Mouse (Mus musculus) limb, embryonic 10.5 days (tissue): ENCODE data around the gene Paqr6. TPM values are rescaled to one million over a fixed set of nuclear protein-coding genes. Genes with fewer than 3 reads are reported as not detected.

Source experiments
- DNase-seq: peaks from one replicate; pipeline ENCODE4 v3.0.0-alpha.2; 2017; ENCODE audit warnings: low spot score
- H3K27ac ChIP-seq: fragments of 300-500 bp; sonication (generic); 2 replicates; pipeline ENCODE4 v1.5.1; 2016; ENCODE audit warnings: mild to moderate bottlenecking
- H3K27me3 ChIP-seq: fragments of 300-500 bp; sonication (generic); 2 replicates; pipeline ENCODE4 v1.6.1; 2016; ENCODE audit warnings: low read depth, mild to moderate bottlenecking; ENCODE audit not compliant: poor library complexity, severe bottlenecking
- H3K36me3 ChIP-seq: fragments of 300-500 bp; sonication (generic); 2 replicates; pipeline ENCODE4 v1.6.1; 2016; ENCODE audit warnings: mild to moderate bottlenecking, moderate library complexity
- H3K4me1 ChIP-seq: fragments of 300-500 bp; sonication (generic); 2 replicates; pipeline ENCODE4 v1.6.1; 2016
- H3K4me3 ChIP-seq: fragments of 300-500 bp; sonication (generic); 2 replicates; pipeline ENCODE4 v1.5.1; 2016; ENCODE audit warnings: mild to moderate bottlenecking, moderate library complexity
- H3K9me3 ChIP-seq: fragments of 300-500 bp; sonication (generic); replicated peaks from 2 replicates; pipeline ENCODE4 v1.6.1; 2016; ENCODE audit warnings: mild to moderate bottlenecking
- WGBS: fragments of 180-500 bp; shearing (Covaris S2); methylation state at CpG from one replicate; pipeline ENCODE4 v1.1.7; 2016; 5-methylcytosine and 5-hydroxymethylcytosine counted together
- polyA plus RNA-seq: library from polyadenylated mRNA; unstranded; fragments of >200 nt; fragmentation: Nextera tagmentation; extraction: Ambion mirVana; gene quantifications from 2 replicates; pipeline ENCODE4 v1.2.1, GENCODE M21; 2016

Paqr6 gene
- 0.83 and 1.6 TPM in 2 replicates for polyA plus RNA-seq

DNA sequence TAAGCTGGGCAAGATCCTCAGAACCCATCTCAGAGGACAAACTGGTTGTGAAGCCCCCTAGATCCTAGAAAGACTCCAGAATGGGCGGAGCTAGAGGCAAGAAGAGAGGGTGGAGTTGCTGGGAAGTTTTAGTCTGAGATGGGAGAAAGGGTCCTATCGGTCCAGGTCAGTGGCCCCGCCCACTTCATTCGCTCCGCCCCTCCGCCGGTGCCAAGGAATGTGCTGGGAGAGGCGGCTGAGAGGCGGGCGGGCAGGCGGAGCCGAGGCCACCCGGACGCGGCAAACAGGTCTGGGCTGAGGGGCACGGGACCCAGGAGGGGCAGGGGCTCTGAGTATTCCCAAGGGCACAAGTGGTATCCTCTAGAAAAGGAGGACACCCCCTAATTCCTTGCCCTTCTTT lies at the start of gene Paqr6:
TSS of gene Paqr6 (plus strand) at position 248 of the 400 bp plus-strand sequence.
- peak within 1 kb of the TSS; percentile 39 for H3K27ac ChIP-seq
- H3K4me1 ChIP-seq: peaks cover 30% of the 10 kb centered on the region
- WGBS: 0% methylated on average over 16 of the region's 16 CpGs
- peaks cover 41% of the 10 kb centered on the region for H3K36me3 ChIP-seq
- H3K27me3 ChIP-seq: peaks cover 47% of the 10 kb centered on the region
- peak within 1 kb of the TSS; percentile 32 for H3K4me3 ChIP-seq
- H3K9me3 ChIP-seq: no peaks in the 10 kb centered on the region
- DNase-seq: peak; percentile 69

DNA sequence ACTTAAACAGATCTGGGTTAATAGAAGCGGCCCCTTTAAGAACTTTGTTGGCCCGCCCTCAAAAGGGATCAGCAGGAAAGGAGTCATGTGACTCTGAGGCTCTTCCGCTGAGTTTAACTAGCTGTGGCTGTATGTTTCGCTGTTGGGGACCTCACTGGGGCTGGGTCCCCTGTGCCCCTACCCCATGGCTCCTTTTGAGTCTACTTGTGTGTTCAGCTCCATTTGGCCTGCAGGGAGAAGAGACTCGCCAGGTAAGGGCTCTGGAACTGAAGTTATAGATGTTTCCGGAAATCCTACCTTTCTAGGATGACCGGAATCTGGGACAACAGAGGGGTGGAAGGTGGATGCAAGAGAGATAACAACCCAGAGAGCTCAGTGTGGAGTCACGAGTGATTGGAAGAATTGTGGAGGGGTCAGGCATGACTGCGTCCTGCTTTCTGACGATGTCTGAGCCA lies 39.4 kb upstream of the Paqr6 start, which contains the start of gene Glmp:
TSS of gene Glmp (plus strand) at position 73 of the 455 bp plus-strand sequence.
- WGBS: 4% methylated on average over 10 of the region's 10 CpGs
- no peaks in the 10 kb centered on the region for H3K9me3 ChIP-seq
- DNase-seq: peak; percentile 68
- H3K4me3 ChIP-seq: peak within 1 kb of the TSS; percentile 78
- H3K4me1 ChIP-seq: peaks cover 12% of the 10 kb centered on the region
- H3K36me3 ChIP-seq: peaks cover 83% of the 10 kb centered on the region
- peak within 1 kb of the TSS; percentile 80; the same call in 1 of the 2 replicates for H3K27ac ChIP-seq
- no peaks in the 10 kb centered on the region for H3K27me3 ChIP-seq

DNA sequence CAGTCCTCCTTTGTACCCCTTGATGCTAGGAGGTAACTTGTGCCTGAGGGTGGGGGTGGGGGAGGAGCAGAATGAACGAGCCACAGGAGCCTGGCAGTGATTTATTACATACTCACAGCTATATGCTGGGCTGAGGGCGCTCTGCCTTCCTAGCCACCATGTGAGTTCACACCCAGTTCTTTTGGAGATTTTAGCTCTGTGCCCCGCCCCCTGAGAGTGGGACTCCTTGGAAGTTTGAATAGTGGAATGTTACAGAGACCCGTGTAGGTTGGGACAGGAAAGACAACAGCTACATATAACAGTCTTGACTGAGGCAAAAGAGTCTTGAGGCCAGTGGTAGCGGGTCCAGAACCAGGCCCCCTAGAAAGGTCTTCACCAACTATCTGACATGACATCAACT lies 35.4 kb upstream of the Paqr6 start:
- H3K36me3 ChIP-seq: peaks cover 53% of the 10 kb centered on the region
- H3K9me3 ChIP-seq: no peaks in the 10 kb centered on the region
- peaks cover 15% of the 10 kb centered on the region for H3K4me1 ChIP-seq
- H3K4me3 ChIP-seq: no peak overlapping the region
- no peak for DNase-seq
- H3K27me3 ChIP-seq: no peaks in the 10 kb centered on the region
- H3K27ac ChIP-seq: no peak overlapping the region
- 54% methylated on average over 5 of the region's 5 CpGs for WGBS

DNA sequence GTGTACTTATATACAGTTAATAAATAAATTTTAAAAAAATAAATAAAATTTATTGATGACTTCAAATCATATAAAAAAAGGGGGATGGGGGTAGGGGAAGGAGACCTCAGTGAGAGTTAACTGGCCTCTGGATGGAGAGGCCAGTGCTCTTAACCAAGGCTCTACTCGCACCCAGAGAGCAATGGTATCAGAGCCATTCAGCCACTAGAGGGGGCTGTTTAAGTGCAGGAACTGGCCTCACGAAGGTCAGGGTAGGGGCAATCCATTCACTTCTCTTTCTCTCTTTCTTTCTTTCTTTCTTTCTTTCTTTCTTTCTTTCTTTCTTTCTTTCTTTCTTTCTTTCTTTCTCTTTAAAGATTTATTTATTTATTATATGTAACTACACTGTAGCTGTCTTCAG lies 33.1 kb upstream of the Paqr6 start:
- Histone ChIP-seq H3K4me1 (peaks cover 19% of the 10 kb centered on the region), H3K9me3 (no peaks in the 10 kb centered on the region), H3K27me3 (no peaks in the 10 kb centered on the region), H3K4me3 (no peak overlapping the region), H3K36me3 (peaks cover 47% of the 10 kb centered on the region), H3K27ac (no peak overlapping the region)
- 43% methylated on average over 2 of the region's 2 CpGs for WGBS
- DNase-seq: no peak

DNA sequence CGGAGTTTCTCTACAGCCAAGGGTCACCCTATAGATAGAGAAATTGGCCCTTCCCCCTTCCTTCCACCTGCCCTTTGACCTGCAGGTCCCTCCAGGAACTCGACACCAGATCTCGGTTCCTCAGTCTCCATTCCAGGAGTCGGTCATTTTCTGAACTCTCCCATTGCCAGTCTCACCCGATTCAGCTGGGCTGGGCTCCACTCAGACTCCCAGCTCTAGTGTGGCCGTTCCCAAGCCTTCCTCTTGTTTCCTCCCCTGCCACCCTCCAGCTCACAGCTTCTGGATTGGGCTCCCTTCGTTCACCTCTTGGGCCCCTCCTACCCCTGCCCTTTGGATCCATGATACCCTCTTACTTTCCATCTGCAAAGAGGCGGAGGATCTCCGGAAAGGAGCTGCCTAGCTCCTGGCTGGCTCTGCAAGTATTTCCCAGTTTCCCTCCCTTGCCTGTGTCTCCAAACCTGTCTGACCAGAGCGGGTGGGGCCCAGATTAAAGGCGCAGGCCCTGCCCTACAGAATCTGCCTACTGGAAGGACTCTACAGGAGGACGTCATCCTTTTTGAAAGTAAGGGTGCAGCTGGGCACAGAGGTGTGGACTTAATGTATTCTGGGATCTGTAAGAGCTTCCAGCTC lies 30.2 kb upstream of the Paqr6 start:
- Histone ChIP-seq H3K27ac (no peak overlapping the region), H3K36me3 (peaks cover 37% of the 10 kb centered on the region), H3K4me3 (peak overlapping the region; percentile 1; the same call in 1 of the 2 replicates), H3K27me3 (no peaks in the 10 kb centered on the region), H3K4me1 (peaks cover 32% of the 10 kb centered on the region), H3K9me3 (no peaks in the 10 kb centered on the region)
- DNase-seq: no peak
- WGBS: 47% methylated on average over 12 of the region's 12 CpGs

DNA sequence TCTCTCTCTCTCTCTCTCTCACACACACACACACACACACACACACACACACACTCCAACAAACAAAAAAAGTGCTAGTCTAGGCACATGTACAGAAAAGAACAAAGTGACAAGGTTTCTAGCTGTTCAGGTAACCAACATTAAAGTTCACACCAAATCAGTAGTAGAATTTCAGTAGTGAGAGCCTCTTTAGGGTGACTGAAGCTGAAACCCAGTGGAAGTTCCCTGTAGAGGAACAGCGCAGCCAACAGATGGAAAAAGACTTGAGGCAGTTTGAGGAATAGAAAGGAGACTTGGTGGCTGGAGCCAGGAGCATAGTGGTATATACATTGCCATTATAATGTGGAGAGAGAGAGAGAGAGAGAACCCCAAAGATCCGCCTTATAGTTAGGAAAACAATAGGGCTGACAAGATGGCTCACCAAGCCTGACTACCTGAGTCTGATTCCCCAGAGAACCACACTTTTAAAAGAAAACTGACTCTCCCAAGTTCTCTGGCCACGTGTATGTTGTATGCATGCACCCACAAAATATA lies 29.4 kb upstream of the Paqr6 start:
- Histone ChIP-seq H3K27ac (peak overlapping the region; percentile 96), H3K4me1 (peaks cover 32% of the 10 kb centered on the region), H3K27me3 (no peaks in the 10 kb centered on the region), H3K9me3 (no peaks in the 10 kb centered on the region), H3K36me3 (peaks cover 29% of the 10 kb centered on the region), H3K4me3 (peak overlapping the region; percentile 79)
- WGBS: 43% methylated on average over 3 of the region's 3 CpGs
- DNase-seq: no peak

DNA sequence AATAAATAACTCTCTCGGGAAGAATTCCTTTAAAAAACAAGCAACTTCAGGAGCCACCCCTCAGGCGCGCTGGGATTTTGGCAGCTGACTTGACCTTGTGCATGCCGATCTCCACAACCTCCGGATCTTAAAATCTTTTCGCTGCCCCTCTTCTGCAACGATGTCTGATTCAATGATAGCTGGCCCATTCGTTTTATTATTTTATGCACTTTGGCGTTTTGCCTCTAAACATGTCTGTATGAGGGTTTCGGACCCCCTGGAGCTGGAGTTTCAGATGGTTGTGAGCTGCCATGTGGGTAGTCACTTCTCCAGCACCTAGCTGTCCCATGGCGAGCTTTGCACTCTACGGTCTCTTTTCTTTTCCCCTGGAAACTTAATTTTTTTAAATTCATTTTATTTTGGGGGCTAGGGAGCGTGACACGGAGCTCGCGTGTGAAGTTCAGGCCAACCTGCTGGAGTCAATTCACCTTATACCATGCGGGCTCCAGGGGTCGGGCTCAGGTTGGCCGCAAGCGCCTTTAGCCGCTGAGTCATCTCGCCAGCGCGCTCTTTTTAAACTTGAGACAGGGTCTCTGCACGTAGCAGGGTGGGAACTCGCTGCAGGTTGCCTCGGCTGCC lies 28.8 kb upstream of the Paqr6 start:
- DNase-seq: peak; percentile 39
- peaks cover 32% of the 10 kb centered on the region for H3K4me1 ChIP-seq
- H3K27me3 ChIP-seq: no peaks in the 10 kb centered on the region
- H3K4me3 ChIP-seq: peak overlapping the region; percentile 79
- 1% methylated on average over 27 of the region's 27 CpGs for WGBS
- no peaks in the 10 kb centered on the region for H3K9me3 ChIP-seq
- H3K27ac ChIP-seq: peak overlapping the region; percentile 96
- peaks cover 30% of the 10 kb centered on the region for H3K36me3 ChIP-seq

DNA sequence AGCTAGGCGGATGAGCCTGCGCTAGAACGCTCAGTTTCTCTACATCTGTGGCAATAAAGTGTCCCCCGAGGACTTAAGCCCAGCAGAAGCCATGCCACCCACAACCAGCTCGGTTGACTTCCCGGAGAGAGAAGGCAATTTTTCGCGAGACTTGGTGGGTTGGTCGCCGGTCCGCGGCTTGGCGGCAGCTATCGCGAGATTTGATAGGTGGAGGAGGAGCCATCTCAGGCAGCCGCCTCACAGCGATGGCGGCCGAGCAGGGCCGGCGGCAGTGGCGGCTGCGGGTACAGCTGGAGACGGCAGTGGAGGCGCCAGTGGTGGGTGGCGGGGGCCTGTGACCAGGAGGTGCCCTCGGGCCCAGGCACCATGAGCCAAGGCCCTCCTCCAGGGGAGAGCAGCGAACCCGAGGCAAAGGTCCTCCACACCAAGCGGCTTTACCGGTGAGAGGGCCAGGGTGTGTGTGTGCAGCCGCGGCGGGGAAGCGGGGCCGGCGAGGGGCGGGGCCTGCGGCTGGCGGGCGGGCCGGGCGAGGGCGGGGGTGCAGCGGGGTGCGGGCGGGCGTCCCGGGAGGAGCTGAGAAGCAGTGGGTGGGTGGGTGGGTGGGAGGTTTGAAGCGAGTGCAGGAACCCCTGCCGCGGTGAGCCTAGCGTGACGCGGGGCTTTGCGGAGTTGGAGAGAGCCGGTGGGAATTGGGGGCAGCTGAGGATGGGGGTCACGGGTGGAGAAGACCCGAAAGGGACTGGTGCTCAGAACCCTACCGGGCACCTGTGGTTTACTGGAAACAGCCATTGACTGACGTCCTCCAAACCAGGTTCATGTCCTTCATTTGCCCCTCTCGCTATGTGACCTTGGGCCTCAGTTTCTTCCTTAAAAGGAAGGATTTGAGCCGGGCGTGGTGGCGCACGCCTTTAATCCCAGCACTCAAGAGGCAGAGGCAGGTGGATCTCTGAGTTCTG lies 28.0 kb upstream of the Paqr6 start, which contains the start of the genes Tmem79 and Smg5:
TSS of gene Tmem79 (minus strand) at position 91 of the 956 bp plus-strand sequence.
TSS of gene Smg5 (plus strand) at position 203 of the 956 bp plus-strand sequence.
- peak within 1 kb of the TSS; percentile 79 for H3K4me3 ChIP-seq
- H3K27ac ChIP-seq: peak within 1 kb of the TSS; percentile 96
- H3K27me3 ChIP-seq: no peaks in the 10 kb centered on the region
- peak; percentile 96 for DNase-seq
- peaks cover 32% of the 10 kb centered on the region for H3K4me1 ChIP-seq
- H3K9me3 ChIP-seq: no peaks in the 10 kb centered on the region
- 3% methylated on average over 64 of the region's 66 CpGs for WGBS
- peaks cover 38% of the 10 kb centered on the region for H3K36me3 ChIP-seq

DNA sequence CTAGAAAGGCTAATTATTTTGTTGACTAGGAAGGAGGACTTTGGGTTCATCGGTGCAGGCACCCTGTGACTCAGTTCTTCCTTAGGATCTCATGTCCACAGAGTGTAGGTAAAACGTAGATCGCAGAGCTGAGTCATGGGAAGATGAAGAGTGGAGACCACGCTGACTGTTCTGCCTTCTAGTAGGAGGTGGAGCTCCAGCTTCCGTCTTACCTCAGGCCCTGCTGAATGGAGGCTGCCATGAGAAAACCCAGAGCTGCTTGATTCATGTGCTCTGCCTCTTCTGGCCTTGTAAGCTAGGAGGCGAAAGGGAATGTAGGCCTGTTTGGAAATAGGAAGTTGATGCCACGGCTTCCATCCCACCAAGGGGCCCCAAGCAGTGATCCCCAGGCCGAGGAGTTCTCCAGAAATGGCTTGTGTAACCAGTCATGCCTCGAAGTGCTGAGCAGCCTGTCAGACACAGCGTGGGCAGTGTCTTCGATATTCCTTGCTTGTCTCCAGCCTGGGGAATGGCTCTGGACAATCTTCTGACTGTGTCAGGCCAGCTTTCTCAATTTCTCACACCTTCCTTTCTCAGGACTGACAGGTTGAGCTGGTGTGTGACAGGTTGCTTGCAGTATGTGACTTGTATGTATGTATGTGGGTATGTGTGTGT lies 26.9 kb upstream of the Paqr6 start:
- H3K4me1 ChIP-seq: peaks cover 32% of the 10 kb centered on the region
- H3K4me3 ChIP-seq: peak overlapping the region; percentile 79
- H3K9me3 ChIP-seq: no peaks in the 10 kb centered on the region
- H3K36me3 ChIP-seq: peaks cover 47% of the 10 kb centered on the region
- no peak for DNase-seq
- H3K27me3 ChIP-seq: no peaks in the 10 kb centered on the region
- 0 out of 2 replicates have a peak overlapping the region, but pooled peaks have one; percentile 30 for H3K27ac ChIP-seq
- 84% methylated on average over 11 of the region's 11 CpGs for WGBS

DNA sequence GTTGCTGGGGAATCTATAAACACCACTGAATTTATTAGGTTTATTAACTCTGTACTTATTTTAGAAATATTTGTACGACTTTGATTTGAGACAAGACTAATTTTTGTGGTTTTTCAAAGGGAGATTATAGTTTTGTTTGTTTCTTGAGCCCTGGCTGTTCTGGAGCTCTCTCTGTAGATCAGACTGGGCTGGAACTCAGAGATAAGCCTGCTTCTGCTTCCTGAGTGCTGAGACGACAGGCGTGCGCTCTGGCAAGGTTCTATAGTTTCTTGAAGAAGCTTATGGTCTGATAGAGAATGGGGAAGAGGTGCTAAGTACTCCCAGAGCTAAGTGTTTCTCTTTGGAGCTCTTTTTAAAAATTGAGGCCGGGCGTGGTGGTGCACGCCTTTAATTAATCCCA lies 26.1 kb upstream of the Paqr6 start:
- no peak for DNase-seq
- Histone ChIP-seq H3K36me3 (peaks cover 48% of the 10 kb centered on the region), H3K4me3 (no peak overlapping the region), H3K27me3 (no peaks in the 10 kb centered on the region), H3K27ac (no peak overlapping the region), H3K4me1 (peaks cover 32% of the 10 kb centered on the region), H3K9me3 (no peaks in the 10 kb centered on the region)
- 96% methylated on average over 7 of the region's 7 CpGs for WGBS

DNA sequence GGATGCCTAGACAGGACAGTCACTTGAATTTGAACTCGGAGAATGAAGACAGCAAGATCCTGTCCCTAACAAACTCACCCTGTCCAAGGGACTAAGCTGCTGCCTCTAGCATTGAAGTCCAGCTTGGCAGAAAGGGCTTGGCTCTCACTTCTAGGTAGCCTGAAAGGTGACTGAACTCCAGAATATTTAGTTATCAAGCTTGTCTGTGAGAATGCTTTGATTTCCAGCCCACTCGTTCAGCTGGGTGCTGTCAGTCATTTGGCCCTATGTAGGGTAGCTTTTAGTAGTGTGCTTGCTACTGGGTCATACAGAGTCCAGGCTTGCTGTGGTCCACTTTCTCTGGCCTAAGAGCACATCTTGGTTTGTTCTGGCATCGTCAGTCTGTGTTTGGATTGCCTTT lies 25.4 kb upstream of the Paqr6 start:
- whole genome bisulfite sequencing: 83% methylated on average over 3 of the region's 3 CpGs
- peaks cover 55% of the 10 kb centered on the region for H3K36me3 ChIP-seq
- no peaks in the 10 kb centered on the region for H3K27me3 ChIP-seq
- no peak overlapping the region for H3K27ac ChIP-seq
- no peak overlapping the region for H3K4me3 ChIP-seq
- no peak for DNase-seq
- H3K4me1 ChIP-seq: peaks cover 28% of the 10 kb centered on the region
- H3K9me3 ChIP-seq: no peaks in the 10 kb centered on the region

DNA sequence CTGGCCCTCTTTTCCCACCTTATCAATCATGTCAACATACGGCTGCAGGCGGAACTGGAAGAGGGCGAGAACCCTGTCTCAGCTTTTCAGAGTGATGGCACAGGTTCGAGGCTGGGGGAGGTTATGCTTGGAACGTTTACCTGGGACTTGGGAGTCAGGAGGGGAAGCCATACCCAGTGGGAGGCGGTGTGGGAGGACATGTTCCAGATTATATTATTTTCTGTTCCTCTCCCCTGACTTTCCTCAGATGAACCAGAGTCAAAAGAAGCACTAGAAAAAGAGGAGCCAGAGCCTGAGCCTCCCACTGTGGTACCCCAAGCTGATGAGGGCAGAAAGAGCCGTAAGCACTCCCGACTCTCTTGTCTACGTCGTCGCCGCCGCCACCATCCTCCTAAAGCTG lies 13.7 kb upstream of the Paqr6 start:
- no peak overlapping the region for H3K4me3 ChIP-seq
- H3K27me3 ChIP-seq: no peaks in the 10 kb centered on the region
- no peak overlapping the region for H3K27ac ChIP-seq
- 88% methylated on average over 13 of the region's 13 CpGs for WGBS
- no peaks in the 10 kb centered on the region for H3K4me1 ChIP-seq
- no peak for DNase-seq
- H3K9me3 ChIP-seq: no peaks in the 10 kb centered on the region
- peaks cover 100% of the 10 kb centered on the region for H3K36me3 ChIP-seq
